Mouse (Mus musculus): Measurements from ENCODE around the gene Sox15. TPM values are rescaled to one million over a fixed set of nuclear protein-coding genes. Genes with fewer than 3 reads are reported as not detected.

Gene Sox15
- polyA plus RNA-seq, 1 experiment from 2014 or later: not detected

- H3K4me1 ChIP-seq: peaks cover 40% of the 10 kb centered on the region
- peak; percentile 95 for DNase-seq (ENCODE audit: extremely low spot score, low spot score)
- peak overlapping the region; percentile 100 for H3K4me3 ChIP-seq
- no peaks in the 10 kb centered on the region for H3K27me3 ChIP-seq (ENCODE audit: poor library complexity, severe bottlenecking)
- H3K27ac ChIP-seq: peak overlapping the region; percentile 99
- under 1% methylated on average over 61 of the region's 61 CpGs for WGBS
- H3K9me3 ChIP-seq: no peaks in the 10 kb centered on the region
- H3K36me3 ChIP-seq (replicated peaks): peaks cover 90% of the 10 kb centered on the region
Measured at GRCm38 (mm10) chr11:69670786-69671725, 15.9 kb downstream of the Sox15 start.

GRCm38 (mm10) chr11:69671726-69672124 is 16.6 kb downstream of the Sox15 start:
- Histone ChIP-seq H3K4me1 (peaks cover 40% of the 10 kb centered on the region), H3K36me3 (replicated peaks) (peaks cover 90% of the 10 kb centered on the region), H3K4me3 (peak overlapping the region; percentile 100), H3K27ac (peak overlapping the region; percentile 99), H3K9me3 (no peaks in the 10 kb centered on the region), H3K27me3 (ENCODE audit: poor library complexity, severe bottlenecking) (no peaks in the 10 kb centered on the region)
- WGBS: under 1% methylated on average over 43 of the region's 43 CpGs
- DNase-seq (ENCODE audit: extremely low spot score, low spot score): peak; percentile 42

- Histone ChIP-seq H3K36me3 (replicated peaks) (peaks cover 91% of the 10 kb centered on the region), H3K4me3 (peak within 1 kb of the TSS; percentile 100), H3K9me3 (no peaks in the 10 kb centered on the region), H3K4me1 (peaks cover 40% of the 10 kb centered on the region), H3K27me3 (ENCODE audit: poor library complexity, severe bottlenecking) (no peaks in the 10 kb centered on the region), H3K27ac (peak within 1 kb of the TSS; percentile 99)
- under 1% methylated on average over 36 of the region's 36 CpGs for WGBS
- peak; percentile 100 for DNase-seq (ENCODE audit: extremely low spot score, low spot score)
Measured at GRCm38 (mm10) chr11:69672211-69672706, 17.1 kb downstream of the Sox15 start, which contains the start of gene Eif4a1. Eif4a1 (minus strand) TSS chr11:69672423.

GRCm38 (mm10) chr11:69679144-69679543 is 24.0 kb downstream of the Sox15 start:
- H3K9me3 ChIP-seq: no peaks in the 10 kb centered on the region
- H3K27me3 ChIP-seq (ENCODE audit: poor library complexity, severe bottlenecking): no peaks in the 10 kb centered on the region
- H3K4me1 ChIP-seq: peaks cover 39% of the 10 kb centered on the region
- H3K36me3 ChIP-seq (replicated peaks): peaks cover 65% of the 10 kb centered on the region
- peak overlapping the region; percentile 10; the same call in 1 of the 2 replicates for H3K4me3 ChIP-seq
- H3K27ac ChIP-seq: no peak overlapping the region
- no peak for DNase-seq (ENCODE audit: extremely low spot score, low spot score)
- 100% methylated on average over 2 of the region's 2 CpGs for WGBS

GRCm38 (mm10) chr11:69680136-69680855 is 25.2 kb downstream of the Sox15 start:
- Histone ChIP-seq H3K27me3 (ENCODE audit: poor library complexity, severe bottlenecking) (0 out of 2 replicates have a peak, but pooled peaks cover 6% of the 10 kb centered on the region), H3K36me3 (replicated peaks) (peaks cover 53% of the 10 kb centered on the region), H3K9me3 (no peaks in the 10 kb centered on the region), H3K27ac (0 out of 2 replicates have a peak overlapping the region, but pooled peaks have one; percentile 16), H3K4me1 (peaks cover 44% of the 10 kb centered on the region), H3K4me3 (peak overlapping the region; percentile 70)
- WGBS: 95% methylated on average over 30 of the region's 30 CpGs
- DNase-seq (ENCODE audit: extremely low spot score, low spot score): no peak

GRCm38 (mm10) chr11:69681314-69682208 is 26.4 kb downstream of the Sox15 start, which contains the start of gene Senp3:
Senp3 (minus strand) TSS chr11:69682084.
- H3K27ac ChIP-seq: peak within 1 kb of the TSS; percentile 91
- peak within 1 kb of the TSS; percentile 70 for H3K4me3 ChIP-seq
- no peaks in the 10 kb centered on the region for H3K9me3 ChIP-seq
- WGBS: under 1% methylated on average over 80 of the region's 80 CpGs
- H3K36me3 ChIP-seq (replicated peaks): peaks cover 41% of the 10 kb centered on the region
- H3K4me1 ChIP-seq: peaks cover 55% of the 10 kb centered on the region
- H3K27me3 ChIP-seq (ENCODE audit: poor library complexity, severe bottlenecking): 0 out of 2 replicates have a peak, but pooled peaks cover 13% of the 10 kb centered on the region
- DNase-seq (ENCODE audit: extremely low spot score, low spot score): peak; percentile 98

GRCm38 (mm10) chr11:69682209-69682839 is 27.2 kb downstream of the Sox15 start:
- H3K4me1 ChIP-seq: peaks cover 61% of the 10 kb centered on the region
- WGBS: 33% methylated on average over 24 of the region's 24 CpGs
- no peak for DNase-seq (ENCODE audit: extremely low spot score, low spot score)

GRCm38 (mm10) chr11:69682840-69683533 is 27.9 kb downstream of the Sox15 start:
- peak; percentile 88 for DNase-seq (ENCODE audit: extremely low spot score, low spot score)

More at GRCm38 (mm10) chr11:69682209-69682839, 27.2 kb downstream of the Sox15 start:
- peak overlapping the region; percentile 91 for H3K27ac ChIP-seq
- H3K36me3 ChIP-seq (replicated peaks): peaks cover 33% of the 10 kb centered on the region
- 0 out of 2 replicates have a peak, but pooled peaks cover 13% of the 10 kb centered on the region for H3K27me3 ChIP-seq (ENCODE audit: poor library complexity, severe bottlenecking)
- H3K4me3 ChIP-seq: peak overlapping the region; percentile 70
- H3K9me3 ChIP-seq: no peaks in the 10 kb centered on the region

GRCm38 (mm10) chr11:69683576-69683975 is 28.5 kb downstream of the Sox15 start:
- 84% methylated on average over 7 of the region's 7 CpGs for WGBS
- Histone ChIP-seq H3K9me3 (no peaks in the 10 kb centered on the region), H3K36me3 (replicated peaks) (peaks cover 21% of the 10 kb centered on the region), H3K4me3 (no peak overlapping the region), H3K27ac (peak overlapping the region; percentile 91), H3K27me3 (ENCODE audit: poor library complexity, severe bottlenecking) (0 out of 2 replicates have a peak, but pooled peaks cover 13% of the 10 kb centered on the region), H3K4me1 (peaks cover 61% of the 10 kb centered on the region)
- no peak for DNase-seq (ENCODE audit: extremely low spot score, low spot score)

More at GRCm38 (mm10) chr11:69682840-69683533, 27.9 kb downstream of the Sox15 start:
- Histone ChIP-seq H3K4me1 (peaks cover 61% of the 10 kb centered on the region), H3K9me3 (no peaks in the 10 kb centered on the region), H3K36me3 (replicated peaks) (peaks cover 26% of the 10 kb centered on the region), H3K27me3 (ENCODE audit: poor library complexity, severe bottlenecking) (0 out of 2 replicates have a peak, but pooled peaks cover 13% of the 10 kb centered on the region), H3K27ac (peak overlapping the region; percentile 91), H3K4me3 (peak overlapping the region; percentile 70)
- 30% methylated on average over 12 of the region's 12 CpGs for WGBS

GRCm38 (mm10) chr11:69684128-69684745 is 29.1 kb downstream of the Sox15 start:
- 0 out of 2 replicates have a peak, but pooled peaks cover 13% of the 10 kb centered on the region for H3K27me3 ChIP-seq (ENCODE audit: poor library complexity, severe bottlenecking)
- H3K36me3 ChIP-seq (replicated peaks): peaks cover 14% of the 10 kb centered on the region
- no peaks in the 10 kb centered on the region for H3K9me3 ChIP-seq
- 87% methylated on average over 12 of the region's 12 CpGs for WGBS
- 0 out of 2 replicates have a peak overlapping the region, but pooled peaks have one; percentile 91 for H3K27ac ChIP-seq
- peaks cover 61% of the 10 kb centered on the region for H3K4me1 ChIP-seq
- no peak for DNase-seq (ENCODE audit: extremely low spot score, low spot score)
- H3K4me3 ChIP-seq: no peak overlapping the region
